Mouse (Mus musculus) embryonic facial prominence, embryonic 15.5 days (tissue): Measurements from ENCODE around the gene Gata2. TPM values are rescaled to one million over a fixed set of nuclear protein-coding genes. Genes with fewer than 3 reads are reported as not detected.

Experiments used
- ATAC-seq: fragments of 200-750 bp; cut with Nextera tagmentation; 2 replicates; pipeline ENCODE4 v1.8.0; 2017; ENCODE audit warnings: low read depth, moderate TSS enrichment; ENCODE audit not compliant: insufficient number of reproducible peaks, low FRiP score, low TSS enrichment
- H3K27ac ChIP-seq: fragments of 300-500 bp; sonication (generic); replicated peaks from 2 replicates; pipeline ENCODE4 v1.5.1; 2015; ENCODE audit warnings: mild to moderate bottlenecking, inconsistent platforms
- H3K27me3 ChIP-seq: fragments of 300-500 bp; sonication (generic); 2 replicates; pipeline ENCODE4 v1.6.1; 2015; ENCODE audit warnings: inconsistent platforms
- H3K36me3 ChIP-seq: fragments of 300-500 bp; sonication (generic); 2 replicates; pipeline ENCODE4 v1.6.1; 2015; ENCODE audit warnings: mild to moderate bottlenecking, inconsistent platforms
- H3K4me1 ChIP-seq: fragments of 300-500 bp; sonication (generic); 2 replicates; pipeline ENCODE4 v1.6.1; 2015; ENCODE audit warnings: inconsistent platforms
- H3K4me2 ChIP-seq: fragments of 300-500 bp; sonication (generic); replicated peaks from 2 replicates; pipeline ENCODE4 v1.6.1; 2015; ENCODE audit warnings: mild to moderate bottlenecking, inconsistent platforms
- H3K4me3 ChIP-seq: fragments of 300-500 bp; sonication (generic); replicated peaks from 2 replicates; pipeline ENCODE4 v1.5.1; 2015; ENCODE audit warnings: mild to moderate bottlenecking, inconsistent platforms
- H3K9ac ChIP-seq: fragments of 300-500 bp; sonication (generic); 2 replicates; pipeline ENCODE4 v1.6.1; 2015; ENCODE audit warnings: inconsistent platforms
- H3K9me3 ChIP-seq: fragments of 300-500 bp; sonication (generic); replicated peaks from 2 replicates; pipeline ENCODE4 v1.6.1; 2016; ENCODE audit warnings: inconsistent platforms
- WGBS: fragments of 180-500 bp; shearing (Covaris S2); methylation state at CpG from one replicate; pipeline ENCODE4 v1.1.7; 2015; 5-methylcytosine and 5-hydroxymethylcytosine counted together
- polyA plus RNA-seq: library from polyadenylated mRNA; unstranded; fragments of >200 nt; fragmentation: Nextera tagmentation; extraction: Ambion mirVana; gene quantifications from 2 replicates; pipeline ENCODE4 v1.2.1, GENCODE M21; 2015

Gene Gata2
- polyA plus RNA-seq, 1 experiment from 2014 or later: 56.3 TPM

GRCm38 (mm10) chr6:88236513-88236912 lies 42.8 kb downstream of the Gata2 start:
- peaks cover 12% of the 10 kb centered on the region for H3K27me3 ChIP-seq
- H3K36me3 ChIP-seq: no peaks in the 10 kb centered on the region
- H3K9me3 ChIP-seq: no peaks in the 10 kb centered on the region
- no peak overlapping the region for H3K4me3 ChIP-seq
- ATAC-seq: no peak
- peak overlapping the region; percentile 29; the same call in 1 of the 2 replicates for H3K4me2 ChIP-seq
- H3K9ac ChIP-seq: no peak overlapping the region
- 23% methylated on average over 7 of the region's 7 CpGs for WGBS
- H3K4me1 ChIP-seq: peaks cover 9% of the 10 kb centered on the region
- no peak overlapping the region for H3K27ac ChIP-seq

DNA sequence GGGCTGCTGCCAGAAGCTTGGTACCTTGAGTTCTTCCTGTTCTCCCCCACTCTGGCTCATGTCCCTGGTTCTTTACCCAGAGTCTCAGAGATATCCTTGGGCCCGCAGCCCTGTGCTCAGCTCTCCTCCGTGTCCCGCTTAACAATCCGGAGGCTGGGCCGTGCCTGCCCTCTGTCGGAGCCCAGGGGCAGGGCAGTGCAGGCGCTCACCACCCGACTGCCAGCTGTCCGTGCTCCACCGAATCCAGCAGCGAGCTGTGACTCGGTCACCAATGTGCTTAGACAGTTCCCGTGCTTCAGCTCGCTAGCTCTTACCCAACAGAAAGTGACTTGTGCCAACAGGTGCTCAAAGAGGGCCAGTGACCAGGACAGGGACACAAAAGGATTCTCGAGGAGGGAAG lies 48.9 kb downstream of the Gata2 start:
- no peaks in the 10 kb centered on the region for H3K36me3 ChIP-seq
- H3K4me2 ChIP-seq: peak overlapping the region; percentile 24; the same call in 1 of the 2 replicates
- WGBS: 4% methylated on average over 15 of the region's 15 CpGs
- H3K27me3 ChIP-seq: peaks cover 8% of the 10 kb centered on the region
- H3K9ac ChIP-seq: no peak overlapping the region
- peak; percentile 55 for ATAC-seq
- H3K27ac ChIP-seq: no peak overlapping the region
- H3K4me1 ChIP-seq: peaks cover 8% of the 10 kb centered on the region
- H3K4me3 ChIP-seq: no peak overlapping the region
- no peaks in the 10 kb centered on the region for H3K9me3 ChIP-seq

GRCm38 (mm10) chr6:88249231-88249630 lies 55.5 kb downstream of the Gata2 start:
- Histone ChIP-seq H3K4me2 (no peak overlapping the region), H3K36me3 (no peaks in the 10 kb centered on the region), H3K9ac (no peak overlapping the region), H3K9me3 (no peaks in the 10 kb centered on the region), H3K4me1 (no peaks in the 10 kb centered on the region), H3K27ac (no peak overlapping the region), H3K4me3 (no peak overlapping the region), H3K27me3 (no peaks in the 10 kb centered on the region)
- WGBS: 72% methylated on average over 1 of the region's 1 CpGs
- no peak for ATAC-seq

GRCm38 (mm10) chr6:88251396-88251795 lies 57.7 kb downstream of the Gata2 start:
- no peaks in the 10 kb centered on the region for H3K9me3 ChIP-seq
- H3K4me2 ChIP-seq: no peak overlapping the region
- H3K9ac ChIP-seq: no peak overlapping the region
- H3K27me3 ChIP-seq: no peaks in the 10 kb centered on the region
- no peaks in the 10 kb centered on the region for H3K36me3 ChIP-seq
- WGBS: 90% methylated on average over 1 of the region's 1 CpGs
- H3K27ac ChIP-seq: no peak overlapping the region
- no peak overlapping the region for H3K4me3 ChIP-seq
- H3K4me1 ChIP-seq: no peaks in the 10 kb centered on the region
- ATAC-seq: no peak

GRCm38 (mm10) chr6:88251798-88252478 lies 58.2 kb downstream of the Gata2 start:
- Histone ChIP-seq H3K4me2 (no peak overlapping the region), H3K27ac (no peak overlapping the region), H3K36me3 (no peaks in the 10 kb centered on the region), H3K4me3 (no peak overlapping the region), H3K9ac (no peak overlapping the region), H3K9me3 (no peaks in the 10 kb centered on the region), H3K4me1 (no peaks in the 10 kb centered on the region), H3K27me3 (no peaks in the 10 kb centered on the region)
- 71% methylated on average over 7 of the region's 7 CpGs for WGBS
- no peak for ATAC-seq

DNA sequence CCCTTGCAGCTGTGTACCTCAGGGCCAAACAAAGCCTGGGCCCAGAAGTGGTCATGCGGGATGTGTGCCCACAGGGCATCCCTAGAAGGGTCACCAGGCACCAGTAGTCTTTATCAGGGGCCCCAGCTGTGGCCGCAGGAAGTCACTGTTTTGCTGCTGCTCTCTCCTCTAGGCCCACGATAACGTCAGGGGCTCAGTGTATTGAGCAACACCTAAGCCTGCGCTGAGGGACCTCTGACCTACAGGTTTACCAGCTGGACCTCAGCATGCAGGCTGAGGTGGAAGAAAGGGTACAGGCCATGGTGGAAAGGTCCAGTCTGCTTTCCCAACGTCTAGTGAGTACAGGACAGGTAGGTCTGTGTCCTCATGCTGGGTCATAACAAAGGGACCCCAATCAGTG lies 60.4 kb downstream of the Gata2 start:
- ATAC-seq: no peak
- Histone ChIP-seq H3K36me3 (peaks cover 6% of the 10 kb centered on the region; the same call in 1 of the 2 replicates), H3K27me3 (no peaks in the 10 kb centered on the region), H3K4me3 (no peak overlapping the region), H3K9ac (no peak overlapping the region), H3K4me2 (no peak overlapping the region), H3K9me3 (no peaks in the 10 kb centered on the region), H3K4me1 (no peaks in the 10 kb centered on the region), H3K27ac (no peak overlapping the region)
- 69% methylated on average over 6 of the region's 6 CpGs for WGBS

DNA sequence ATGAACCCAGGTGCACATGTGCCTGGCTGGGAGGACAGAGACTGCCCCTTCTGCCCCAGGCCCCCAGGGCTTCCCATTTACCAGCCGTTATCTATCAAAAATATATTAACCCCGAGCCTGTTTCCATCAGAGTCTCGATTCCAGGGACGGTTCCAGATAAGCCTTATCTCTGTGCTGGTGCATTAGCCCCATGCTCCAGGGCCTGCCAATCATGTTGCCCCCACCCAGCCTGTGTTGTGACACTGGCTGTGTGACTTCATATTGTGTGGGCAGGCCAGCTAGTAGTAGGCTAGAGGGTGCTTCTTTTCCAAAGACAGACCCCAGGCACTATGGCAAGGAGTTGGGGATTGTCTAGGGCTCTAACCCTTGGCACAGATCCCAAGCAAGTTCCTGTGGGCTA lies 61.7 kb downstream of the Gata2 start:
- no peak for ATAC-seq
- H3K4me1 ChIP-seq: no peaks in the 10 kb centered on the region
- no peak overlapping the region for H3K27ac ChIP-seq
- 70% methylated on average over 4 of the region's 4 CpGs for WGBS
- no peaks in the 10 kb centered on the region for H3K27me3 ChIP-seq
- H3K9ac ChIP-seq: no peak overlapping the region
- no peak overlapping the region for H3K4me2 ChIP-seq
- no peaks in the 10 kb centered on the region for H3K9me3 ChIP-seq
- H3K36me3 ChIP-seq: peaks cover 6% of the 10 kb centered on the region; the same call in 1 of the 2 replicates
- no peak overlapping the region for H3K4me3 ChIP-seq

Other genes starting within 250 kb of the Gata2 start
- 41.6 and 45.5 TPM in 2 replicates for gene H1fx, start 212.3 kb upstream of the Gata2 start, polyA plus RNA-seq
- gene Rab7, start 148.6 kb upstream of the Gata2 start, polyA plus RNA-seq: 218 and 225 TPM in 2 replicates
- 376 and 384 TPM in 2 replicates for gene Rpn1, start 109.4 kb upstream of the Gata2 start, polyA plus RNA-seq
- gene Dnajb8, start 28.4 kb downstream of the Gata2 start, polyA plus RNA-seq: not detected in 2 replicates